Mouse (Mus musculus) layer of hippocampus, adult 8-10 months (tissue): ENCODE data around the gene Rock2. TPM values are rescaled to one million over a fixed set of nuclear protein-coding genes. Genes with fewer than 3 reads are reported as not detected.

Experiments used
- DNase-seq, 2 experiments: peaks; one replicate each; pipeline ENCODE4 v3.0.0; 2022; ENCODE audit warnings: low spot score in 2 of 2
- total RNA-seq, 4 experiments: library from RNA; stranded (reverse); gene quantifications; 2 replicates each; pipeline ENCODE4 v1.2.4; 2022

The Rock2 gene
- total RNA-seq, 4 experiments from 2014 or later: 109 to 143 (median 128) TPM

DNA sequence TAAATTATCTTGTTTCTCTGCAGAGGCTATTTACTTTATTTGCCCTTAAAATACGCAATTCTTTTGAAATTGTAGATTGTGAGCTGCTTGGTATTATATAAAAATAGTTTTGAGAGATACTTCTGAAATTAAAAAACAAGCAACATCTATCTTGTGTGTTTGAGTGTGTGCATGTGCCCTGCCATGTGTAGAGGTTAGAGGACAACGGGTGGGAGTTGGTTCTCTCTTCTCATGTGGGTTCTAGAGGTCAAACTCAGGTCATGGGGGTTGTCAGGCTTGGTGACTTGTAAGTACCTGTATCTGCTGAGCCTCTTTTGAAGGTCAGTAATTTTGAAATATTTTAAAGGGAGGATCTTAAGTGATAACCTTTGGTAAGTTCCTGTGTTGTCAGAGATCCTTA, 3.5 kb downstream of the Rock2 start:
- no peak for DNase-seq

GRCm38 (mm10) chr12:16898790-16899189, 4.1 kb downstream of the Rock2 start:
- no peak for DNase-seq

GRCm38 (mm10) chr12:16900625-16901222, 6.0 kb downstream of the Rock2 start:
- DNase-seq: no peak

DNA sequence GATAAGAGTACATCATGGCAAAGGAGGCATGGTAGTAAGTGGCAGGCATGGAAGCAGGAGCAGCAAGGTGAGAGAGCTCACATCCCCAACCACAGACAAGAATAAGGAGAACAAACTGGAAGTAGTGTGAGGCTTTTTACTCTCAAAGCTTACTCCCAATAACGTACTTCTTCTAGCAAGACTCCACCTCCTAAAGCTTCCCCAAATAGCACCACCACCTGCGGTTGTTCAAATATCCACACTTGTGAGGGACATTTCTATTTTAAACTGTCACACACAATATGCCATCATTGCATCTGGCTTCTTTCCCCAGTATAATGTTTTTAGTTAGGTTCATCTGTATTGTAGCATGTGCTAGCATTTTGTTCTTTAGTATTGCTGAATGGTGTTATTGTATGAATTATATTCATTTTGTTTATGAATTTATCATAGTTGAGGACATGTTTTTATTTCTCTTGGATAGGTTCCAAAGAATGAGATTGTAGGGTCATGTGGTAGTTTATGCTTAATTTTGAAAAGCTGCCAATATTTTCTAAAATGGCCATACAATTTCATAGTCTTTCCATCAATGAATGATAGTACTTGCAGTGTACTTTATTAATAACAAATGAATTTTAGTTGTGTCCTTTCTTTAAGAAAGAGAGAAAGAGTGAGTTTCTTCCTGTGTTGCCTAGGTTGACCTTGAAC, 9.4 kb downstream of the Rock2 start:
- DNase-seq: no peak

- DNase-seq: no peak
Measured at GRCm38 (mm10) chr12:16907282-16907846, 12.7 kb downstream of the Rock2 start.

- DNase-seq: no peak
Measured at GRCm38 (mm10) chr12:16907953-16908648, 13.4 kb downstream of the Rock2 start.

GRCm38 (mm10) chr12:16911524-16911923, 16.8 kb downstream of the Rock2 start:
- DNase-seq: no peak

DNA sequence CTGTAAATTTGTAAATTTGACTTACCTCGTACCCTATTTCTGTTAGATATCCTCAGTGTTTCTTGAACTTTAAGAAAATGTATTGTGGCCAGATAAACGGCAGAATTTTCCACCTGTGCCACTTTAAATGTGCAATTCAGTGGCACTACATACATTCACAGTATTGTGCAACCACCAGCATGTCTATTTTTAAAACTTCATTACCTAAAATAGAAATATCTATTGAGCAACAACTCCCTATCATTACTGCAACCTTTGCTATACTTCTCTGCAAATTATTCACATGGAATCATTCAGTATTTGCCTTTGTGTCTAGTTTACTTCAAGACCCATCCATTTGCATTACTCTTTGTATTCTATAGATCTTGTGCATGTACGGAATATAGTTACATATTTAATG, 17.9 kb downstream of the Rock2 start:
- DNase-seq: no peak

GRCm38 (mm10) chr12:16920186-16920860, 25.6 kb downstream of the Rock2 start:
- DNase-seq: no peak

GRCm38 (mm10) chr12:16927889-16928288, 33.2 kb downstream of the Rock2 start:
- no peak for DNase-seq

DNA sequence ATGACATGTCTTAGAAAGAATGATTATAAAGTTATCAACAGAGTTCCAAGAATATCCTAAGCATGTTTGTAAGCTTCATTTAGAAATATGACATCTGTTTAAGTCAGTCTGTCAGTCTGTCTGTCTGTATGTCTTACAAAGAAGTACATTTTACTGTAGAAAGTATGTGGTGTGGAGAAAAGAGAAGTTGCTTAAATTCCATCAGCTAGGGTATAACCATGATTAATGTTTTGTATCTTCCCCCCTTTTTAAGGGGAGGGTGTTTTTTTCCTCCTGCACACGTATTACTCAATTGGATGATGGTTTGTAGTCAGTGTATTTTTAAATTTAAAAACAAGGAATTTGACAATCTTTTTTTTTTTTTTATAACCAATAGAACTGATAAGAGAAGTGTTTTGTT, 39.7 kb downstream of the Rock2 start:
- DNase-seq: no peak

GRCm38 (mm10) chr12:16941976-16942375, 47.3 kb downstream of the Rock2 start:
- no peak for DNase-seq

GRCm38 (mm10) chr12:16948239-16948638, 53.5 kb downstream of the Rock2 start:
- no peak for DNase-seq

DNA sequence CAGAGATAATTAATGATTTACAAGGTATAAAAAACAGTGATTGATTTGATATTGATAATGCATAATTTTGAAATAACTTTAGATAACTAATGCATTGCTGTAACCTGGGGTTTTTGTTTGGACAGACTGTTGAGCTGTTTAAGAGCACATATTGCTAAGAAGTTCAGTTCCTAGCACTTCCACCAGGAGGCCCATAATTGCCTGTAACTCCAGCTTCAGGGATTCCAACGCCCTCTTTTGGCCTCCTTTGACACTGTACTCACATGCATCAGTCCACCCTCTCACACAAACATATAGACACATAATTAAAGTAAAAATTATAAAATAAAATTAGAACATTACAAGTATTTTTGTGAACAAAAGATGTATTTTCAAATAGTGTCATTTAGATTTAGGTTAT, 64.2 kb downstream of the Rock2 start:
- no peak for DNase-seq

DNA sequence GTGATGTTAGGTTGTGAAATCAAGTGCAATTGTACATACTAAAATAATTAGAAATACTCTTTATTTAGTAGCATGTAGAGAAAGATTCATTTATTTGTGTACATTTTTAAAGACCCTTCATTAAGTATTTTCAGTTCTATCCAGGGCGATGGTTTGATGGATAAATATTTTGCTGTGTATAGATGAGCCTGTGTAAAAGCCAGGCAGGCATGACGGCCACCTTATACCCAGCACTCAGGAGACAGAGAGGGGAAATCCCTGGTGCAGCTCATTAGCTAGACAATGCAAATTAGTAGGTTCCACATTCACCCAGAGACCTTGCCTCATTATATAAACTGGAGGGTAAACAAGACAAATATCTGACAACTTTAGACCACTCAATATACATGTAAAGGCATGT, 68.7 kb downstream of the Rock2 start:
- no peak for DNase-seq

DNA sequence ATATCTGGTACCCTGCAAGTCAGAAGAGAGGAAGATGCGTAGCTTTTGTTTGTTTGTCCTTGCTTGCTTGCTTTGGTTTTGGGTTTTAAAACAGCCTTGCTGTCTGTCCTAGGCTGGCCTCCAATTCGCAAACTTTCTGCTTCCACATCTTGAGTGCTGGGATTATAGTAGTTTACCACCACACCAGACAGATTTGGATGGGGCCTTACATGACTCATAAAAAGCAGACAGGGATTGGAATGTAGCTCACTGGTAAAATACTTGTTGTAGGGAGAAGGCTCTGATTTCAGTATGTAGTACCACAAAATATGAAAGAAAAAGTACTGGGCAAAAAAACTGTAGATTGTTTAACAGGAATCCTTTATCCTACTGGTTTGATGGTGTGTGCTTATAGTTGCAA, 72.1 kb downstream of the Rock2 start:
- no peak for DNase-seq

- DNase-seq: no peak
Measured at GRCm38 (mm10) chr12:16977120-16977519, 82.4 kb downstream of the Rock2 start.

DNA sequence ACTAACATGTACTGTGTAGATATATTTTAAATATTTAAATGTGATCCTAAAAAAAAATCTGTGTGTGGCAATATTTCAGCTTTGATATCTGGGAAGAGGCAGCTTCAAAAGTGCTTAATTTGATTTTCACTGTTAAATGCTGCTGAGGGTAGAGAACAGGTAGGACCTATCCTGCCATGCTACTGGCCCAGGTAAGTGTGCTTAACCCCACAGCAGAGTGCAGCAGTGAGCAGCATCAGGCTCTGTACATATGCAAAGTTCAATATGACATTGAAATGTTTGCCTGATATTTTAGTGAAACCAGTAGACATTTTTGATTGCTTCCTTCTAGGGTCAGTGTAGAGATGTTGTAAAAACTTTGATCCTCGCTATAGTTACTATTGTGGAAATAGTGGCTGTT, 91.1 kb downstream of the Rock2 start:
- no peak for DNase-seq

DNA sequence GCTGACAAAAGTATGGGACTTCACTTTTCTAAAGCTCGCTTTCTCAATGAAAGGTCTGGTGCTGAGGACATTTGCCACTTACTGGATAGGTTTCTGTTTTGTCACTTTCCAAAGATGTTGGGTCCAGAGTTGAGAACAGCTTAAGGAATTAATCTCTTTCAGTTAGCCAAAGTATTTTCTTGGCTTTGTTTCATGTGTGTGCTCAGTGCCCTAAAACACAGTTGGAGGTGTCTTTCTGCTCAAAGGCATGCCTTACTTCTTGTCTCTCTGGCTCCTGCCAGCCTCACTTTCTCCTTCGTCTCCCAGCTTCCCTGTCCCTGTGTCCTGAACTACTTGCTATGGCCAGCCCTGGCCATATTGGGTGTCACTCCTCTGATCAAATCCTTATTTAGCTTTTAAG, 96.7 kb downstream of the Rock2 start:
- no peak for DNase-seq

GRCm38 (mm10) chr12:16992355-16992754, 97.7 kb downstream of the Rock2 start:
- DNase-seq: no peak

DNA sequence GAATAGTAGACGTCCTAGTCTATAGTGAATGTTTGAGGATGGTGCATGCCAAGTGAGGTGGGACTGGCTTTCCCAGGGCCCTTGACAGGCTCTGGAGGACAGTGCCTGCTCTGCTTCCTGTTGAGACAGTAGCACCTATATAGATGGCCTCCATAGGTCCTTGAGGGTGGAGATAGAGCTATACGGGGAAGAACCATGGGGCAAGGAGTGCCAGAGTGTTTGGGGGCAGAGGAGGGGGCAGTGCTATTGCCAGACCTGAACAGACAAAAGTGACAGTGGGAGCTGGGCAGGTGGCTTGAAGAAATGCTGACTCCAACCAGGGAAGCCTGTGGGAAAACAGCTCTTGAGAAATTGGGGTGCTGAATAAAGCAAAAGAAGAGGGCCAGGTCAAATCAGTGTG, 99.6 kb downstream of the Rock2 start:
- no peak for DNase-seq

- no peak for DNase-seq
Measured at GRCm38 (mm10) chr12:16996281-16996680, 101.6 kb downstream of the Rock2 start.
